8 mouse cellular contexts compared by ENCODE assay signal in the genomic region with DNA sequence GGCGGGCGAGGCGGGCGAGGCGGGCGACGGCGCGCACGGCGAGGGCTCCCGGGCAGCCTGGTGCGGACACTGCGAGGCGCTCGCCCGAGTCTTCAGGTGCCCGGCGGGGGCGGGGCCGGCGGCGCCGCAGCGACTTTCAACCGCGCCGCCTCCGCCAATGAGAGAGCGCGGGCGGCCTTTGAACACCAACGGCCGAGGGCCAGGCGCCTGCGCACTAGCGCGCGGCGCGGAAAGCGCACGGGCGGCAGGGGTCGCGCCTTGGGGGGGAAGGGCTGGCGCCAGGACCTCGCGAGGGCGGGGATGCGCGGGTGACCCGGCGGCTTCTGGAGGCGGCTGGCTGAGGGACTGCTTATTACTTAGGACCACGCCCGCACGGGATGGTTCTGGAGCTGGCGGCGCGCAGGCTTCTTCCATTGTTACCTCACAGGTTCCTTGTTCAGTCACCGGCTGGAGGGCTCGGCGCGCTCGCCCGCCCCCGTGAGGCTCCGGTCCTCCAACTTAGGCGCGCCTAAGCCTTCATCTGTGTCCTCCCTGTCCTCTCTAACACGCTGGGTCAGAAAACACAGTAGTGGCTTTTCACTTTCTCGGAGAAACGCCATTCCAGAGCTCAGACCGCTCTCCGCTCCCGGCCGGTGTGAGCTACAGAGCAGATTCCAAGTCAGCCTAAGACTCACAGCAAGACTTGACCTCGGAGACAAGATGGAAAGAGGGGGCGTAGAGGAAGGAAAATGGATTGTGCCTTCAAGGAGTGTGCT. TPM values are rescaled to one million over a fixed set of nuclear protein-coding genes. Genes with fewer than 3 reads are reported as not detected.
DNase-seq lines count a peak whose midpoint lies in the region; ATAC-seq and TF ChIP-seq lines count a peak whose summit lies in the region.

A gene (minus strand): TSS at position 111 of the 755 bp plus-strand sequence.

- under 1% methylated on average over 61 of the region's 80 CpGs for WGBS in heart, embryonic 11.5 days (ENCODE audit: insufficient replicate concordance)
- WGBS in kidney, embryonic 15.5 days, result under 1% methylated on average over 80 of the region's 80 CpGs

- peak within 1 kb of the TSS; percentile 98 for H3K27ac ChIP-seq in heart, embryonic 11.5 days (ENCODE audit: low read depth, low read length)
- peak within 1 kb of the TSS; percentile 97 for H3K27ac ChIP-seq in kidney, embryonic 15.5 days

- H3K9me3 ChIP-seq in heart, embryonic 11.5 days (replicated peaks; ENCODE audit: control insufficient read depth, low read length), result no peaks in the 10 kb centered on the region
- H3K9me3 ChIP-seq in kidney, embryonic 15.5 days (replicated peaks), result no peaks in the 10 kb centered on the region

- H3K4me1 ChIP-seq in heart, embryonic 11.5 days (ENCODE audit: control insufficient read depth, insufficient read depth, low read length), result peaks cover 7% of the 10 kb centered on the region; the same call in 1 of the 2 replicates
- peaks cover 28% of the 10 kb centered on the region for H3K4me1 ChIP-seq in kidney, embryonic 15.5 days

- peak; percentile 70 for ATAC-seq in erythroblast, adult 5-6 weeks (replicated peaks; ENCODE audit: low FRiP score, poor library complexity, severe bottlenecking)
- ATAC-seq in heart, embryonic 11.5 days (replicated peaks; ENCODE audit: insufficient number of reproducible peaks, low FRiP score, low TSS enrichment), result peak; percentile 93
- ATAC-seq in kidney, embryonic 15.5 days (replicated peaks; ENCODE audit: low FRiP score), result peak; percentile 97

- peak within 1 kb of the TSS; percentile 88 for H3K9ac ChIP-seq in heart, embryonic 11.5 days (ENCODE audit: low read depth, low read length)
- peak within 1 kb of the TSS; percentile 90 for H3K9ac ChIP-seq in kidney, embryonic 15.5 days

- peak; percentile 93 for DNase-seq in CD4-positive helper T cell, adult 2 months (ENCODE audit: low read depth, low spot score)
- DNase-seq in brain, embryonic 14.5 days (ENCODE audit: low read depth), result peak; percentile 97
- peak; percentile 95 for DNase-seq in liver
- peak; percentile 71 to 76 for DNase-seq in monocyte, adult 2 months (ENCODE audit: low read depth in 1 of 2, low spot score in 2 of 2)
- peak; percentile 86 to 87 for DNase-seq in spleen, postnatal 14 days (ENCODE audit: low spot score in 2 of 2)

- peak within 1 kb of the TSS; percentile 81 for H3K4me2 ChIP-seq in heart, embryonic 11.5 days
- H3K4me2 ChIP-seq in kidney, embryonic 15.5 days, result peak within 1 kb of the TSS; percentile 87

- peak; percentile 99 for TF ChIP-seq POLR2A in brain, embryonic 14.5 days (IDR thresholded peaks at IDR 0.05; ENCODE audit: borderline replicate concordance, extremely low read depth, insufficient read depth, insufficient read length, poor library complexity, severe bottlenecking)

- no peak for TF ChIP-seq CTCF in brain, embryonic 14.5 days (IDR thresholded peaks at IDR 0.05; ENCODE audit: borderline replicate concordance, extremely low read depth, insufficient read depth, insufficient read length)

- peak within 1 kb of the TSS; percentile 67 for H3K4me3 ChIP-seq in heart, embryonic 11.5 days (ENCODE audit: low read depth, low read length)
- peak within 1 kb of the TSS; percentile 94 for H3K4me3 ChIP-seq in kidney, embryonic 15.5 days (replicated peaks)

- peaks cover 6% of the 10 kb centered on the region for H3K36me3 ChIP-seq in heart, embryonic 11.5 days (ENCODE audit: control insufficient read depth, insufficient read depth, low read length)
- peaks cover 16% of the 10 kb centered on the region for H3K36me3 ChIP-seq in kidney, embryonic 15.5 days

- H3K27me3 ChIP-seq in heart, embryonic 11.5 days (ENCODE audit: control insufficient read depth, insufficient read depth, low read length), result no peaks in the 10 kb centered on the region
- H3K27me3 ChIP-seq in kidney, embryonic 15.5 days, result no peaks in the 10 kb centered on the region

RNA-seq across cellular contexts. Expression of the gene that starts here (rescaled TPM):
- 19.9 and 24.2 TPM in 2 replicates for polyA plus RNA-seq in brain, embryonic 14.5 days (2012; rRNA removed)
- 378 and 394 TPM in 2 replicates for total RNA-seq in erythroblast, adult 5-6 weeks (2015; ENCODE audit: low replicate concordance)
- 264 and 376 TPM in 2 replicates for total RNA-seq in erythroblast, adult 5-6 weeks (2017; ENCODE audit: low replicate concordance)
- polyA plus RNA-seq in heart, embryonic 11.5 days (2014; fragmentation: Nextera tagmentation; extraction: Ambion mirVana), result 104 and 110 TPM in 2 replicates
- 123 and 139 TPM in 2 replicates for polyA plus RNA-seq in kidney, embryonic 15.5 days (2015; fragmentation: Nextera tagmentation; extraction: Ambion mirVana)

Comparison
In these comparisons a context has a peak if more than half of its experiments do, and no peak if none do; other contexts are left out.
1. Peak in every context shown above with its lines: DNase-seq, ATAC-seq, H3K4me3 ChIP-seq and H3K27ac ChIP-seq.